Mouse (Mus musculus) small intestine, adult 2 months (tissue): ENCODE measurements around the gene Fabp6.

Source experiments
- CTCF ChIP-seq: fragments of 200-500 bp; IDR thresholded peaks from 2 replicates; pipeline ENCODE4 v1.5.1; 2012; ENCODE audit warnings: low read depth, mild to moderate bottlenecking, control low read depth, inconsistent platforms, low read length, moderate library complexity, mixed read lengths; ENCODE audit not compliant: insufficient replicate concordance, insufficient read length; ENCODE audit errors: extremely low read depth
- POLR2A ChIP-seq: fragments of 200-500 bp; IDR thresholded peaks from 2 replicates; pipeline ENCODE4 v1.6.1; 2012; ENCODE audit warnings: low read depth, mild to moderate bottlenecking, control low read depth, inconsistent platforms, low read length, moderate library complexity

DNA sequence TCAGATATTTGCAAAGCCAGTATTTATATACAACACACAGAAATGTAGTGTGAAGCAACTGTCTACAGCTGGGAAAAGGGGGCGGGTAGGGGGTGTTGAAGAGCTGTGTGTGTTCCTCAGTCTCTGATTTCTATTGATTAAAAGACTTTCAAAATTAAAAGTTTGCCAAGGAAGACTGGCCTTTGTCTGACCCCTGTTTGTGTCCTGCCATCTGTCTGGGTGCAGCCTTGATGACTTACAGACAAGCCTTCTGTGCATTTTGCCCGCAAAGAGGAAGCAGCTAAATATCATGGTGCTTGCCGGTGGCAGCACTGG lies 26.3 kb downstream of the Fabp6 start:
- TF ChIP-seq CTCF: no peak
- TF ChIP-seq POLR2A: no peak
